Mouse (Mus musculus): ENCODE measurements around the gene Nosip.
"Not testable (repeated sequence)": the region's sequence is repeated elsewhere in the genome, so short reads cannot be mapped to it uniquely, and the experiment has no call there.

Gene Nosip

DNA sequence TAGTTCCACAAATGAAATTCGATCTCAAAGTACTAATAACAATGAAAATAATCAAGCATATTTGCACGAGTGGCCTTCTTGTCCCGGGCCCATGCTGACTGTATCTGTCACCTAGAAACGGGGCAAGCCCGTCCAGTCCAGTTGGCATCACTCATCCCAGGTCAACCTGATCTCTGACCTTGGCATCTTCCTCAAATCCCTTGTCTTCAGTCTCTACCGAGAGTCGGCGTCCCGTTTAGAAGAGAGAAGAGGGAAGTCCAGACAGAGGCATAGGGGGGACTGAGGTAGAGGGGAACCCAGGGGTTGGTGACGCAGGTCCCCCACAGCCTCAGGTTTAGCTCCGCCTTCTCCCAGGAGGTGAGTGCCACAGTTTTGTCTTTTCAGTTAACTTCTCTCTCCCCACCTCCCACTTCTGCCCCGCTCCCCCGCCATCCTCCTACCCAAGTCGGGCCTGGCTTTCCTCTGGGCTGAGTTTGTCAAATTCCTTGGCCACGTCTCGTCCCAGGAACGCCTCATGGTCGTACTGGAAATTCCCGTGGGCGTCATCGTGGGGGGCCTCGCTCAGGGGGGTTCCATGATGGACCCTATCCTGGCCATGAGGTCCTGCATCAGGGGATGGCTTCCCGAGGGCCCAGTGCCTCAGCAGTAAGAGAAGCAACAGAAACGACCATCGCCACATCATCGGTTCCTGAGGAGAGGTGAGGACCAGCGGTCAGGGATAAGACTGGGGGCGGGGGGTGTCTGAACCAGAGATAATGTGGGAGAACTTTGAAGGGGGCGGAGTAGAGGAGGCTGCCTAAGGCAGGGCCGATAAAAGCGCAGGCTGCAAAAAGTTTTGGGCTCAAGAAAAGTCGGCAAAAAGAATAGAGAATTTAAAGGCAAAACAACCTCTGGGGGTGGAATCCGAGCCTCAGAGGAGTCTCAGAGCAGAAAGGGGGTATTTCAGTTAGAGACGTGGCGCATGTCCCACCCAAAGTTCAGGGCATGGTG, 29.1 kb downstream of the Nosip start:
- DNase-seq (ENCODE audit: low spot score) = peak; percentile 75

DNA sequence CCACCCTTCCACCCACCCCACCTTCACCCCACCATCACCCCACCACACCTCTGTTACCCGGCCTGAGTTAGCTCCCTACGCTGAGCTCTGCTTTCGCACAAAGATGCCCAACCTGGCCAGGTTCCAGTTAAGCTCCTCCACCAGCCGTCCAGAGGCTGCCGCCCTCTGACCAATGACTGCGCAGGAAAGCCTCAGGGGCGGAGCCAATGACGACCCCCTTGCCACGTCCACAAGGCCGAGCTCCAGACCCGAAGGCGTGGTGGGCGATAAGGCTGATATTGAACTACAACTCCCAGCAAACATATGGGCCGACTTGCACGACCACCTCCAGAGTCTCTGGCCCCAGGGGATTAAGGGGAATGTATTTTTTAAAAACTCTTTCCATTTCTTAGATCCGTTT, 29.8 kb downstream of the Nosip start, which contains the start of gene Rcn3:
Rcn3 (minus strand) TSS at position 174 of the 400 bp plus-strand sequence.
- peak; percentile 94 for DNase-seq (ENCODE audit: low spot score)

DNA sequence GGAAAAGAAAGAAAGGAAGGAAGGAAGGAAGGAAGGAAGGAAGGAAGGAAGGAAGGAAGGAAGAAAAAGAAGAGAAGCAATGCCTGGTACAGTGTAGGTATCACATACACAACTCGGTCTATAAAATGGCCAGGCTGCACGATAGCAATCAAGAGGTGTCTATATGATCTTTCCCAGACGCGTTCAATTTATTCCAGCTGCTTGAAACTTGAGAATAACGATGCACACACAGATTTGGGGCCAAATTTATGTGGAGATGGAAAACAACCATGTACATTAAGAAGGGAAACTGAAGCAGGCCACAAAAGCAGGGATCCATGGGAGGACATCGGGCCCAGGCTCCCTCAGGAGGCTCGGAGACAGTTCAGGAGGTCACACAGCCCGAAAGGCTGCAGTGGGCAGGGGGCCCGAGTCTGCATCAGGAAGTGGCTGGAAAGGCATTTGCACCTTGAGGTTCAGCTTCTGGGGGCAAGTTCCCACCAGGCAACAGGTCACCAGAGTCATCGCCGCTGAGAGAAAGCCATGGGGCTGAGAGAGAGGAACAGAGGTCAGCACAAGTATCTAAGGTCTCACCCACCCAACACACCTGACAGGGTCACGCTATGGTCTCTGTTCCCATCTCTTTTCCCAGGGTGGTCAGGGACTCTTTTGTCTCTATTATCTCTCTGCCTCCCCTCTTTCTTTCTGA, 30.7 kb downstream of the Nosip start:
- no peak for DNase-seq (ENCODE audit: low spot score)

DNA sequence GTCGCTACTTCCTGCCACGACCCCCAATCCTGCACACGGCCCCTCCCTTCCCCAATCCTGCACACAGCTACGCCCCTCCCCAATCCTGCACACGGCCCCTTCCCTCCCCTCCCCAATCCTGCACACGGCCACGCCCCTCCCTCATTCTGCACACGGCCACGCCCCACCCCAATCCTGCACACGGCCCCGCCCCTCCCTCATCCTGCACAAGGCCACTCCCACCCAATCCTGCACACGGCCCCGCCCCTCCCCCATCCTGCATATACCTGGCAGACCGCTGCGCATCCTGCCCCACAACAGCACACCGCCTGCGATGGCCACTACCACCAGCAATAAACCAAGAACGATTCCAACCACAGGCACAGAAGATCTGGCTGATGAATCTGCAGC, 31.3 kb downstream of the Nosip start:
- DNase-seq (ENCODE audit: low spot score) = no peak

DNA sequence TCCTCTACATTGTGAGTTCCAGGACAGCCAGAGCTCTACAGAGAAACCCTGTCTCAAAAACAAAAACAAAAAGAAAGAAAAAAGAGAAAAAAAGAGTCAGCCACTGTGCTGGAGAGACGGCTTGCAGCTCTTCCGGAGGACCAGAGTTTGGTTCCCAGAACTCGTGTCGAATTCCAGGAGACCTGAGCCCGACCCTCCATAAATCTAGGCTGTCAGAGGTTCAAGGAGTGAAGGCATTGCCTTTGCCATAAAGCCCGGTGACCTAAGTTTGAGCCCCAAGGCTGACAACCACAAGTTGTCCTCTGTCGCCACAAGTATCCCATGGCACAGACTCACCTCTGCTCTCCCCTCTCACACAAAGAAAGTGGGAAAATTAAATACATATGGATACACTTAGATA, 31.9 kb downstream of the Nosip start:
- no peak for DNase-seq (ENCODE audit: low spot score)

DNA sequence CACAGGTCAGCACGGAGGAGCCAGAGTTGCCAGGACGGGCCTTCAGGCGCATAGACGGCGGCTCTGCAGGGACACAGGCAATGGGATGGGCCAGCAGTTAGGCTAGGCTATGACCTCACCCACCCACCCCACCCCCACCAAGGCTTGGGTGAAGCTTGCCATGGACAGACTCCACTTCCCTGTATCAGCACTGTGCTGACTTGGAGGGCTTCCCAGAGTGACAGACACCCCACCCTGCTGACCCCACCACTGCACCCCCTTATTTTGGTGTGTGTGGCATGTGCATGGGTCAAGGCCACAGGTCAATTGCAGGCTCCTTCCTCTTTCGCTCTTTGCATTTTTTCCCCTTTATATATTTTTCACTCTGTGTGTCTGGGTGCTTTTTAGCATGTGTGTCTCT, 33.1 kb downstream of the Nosip start:
- DNase-seq (ENCODE audit: low spot score) = no peak

DNA sequence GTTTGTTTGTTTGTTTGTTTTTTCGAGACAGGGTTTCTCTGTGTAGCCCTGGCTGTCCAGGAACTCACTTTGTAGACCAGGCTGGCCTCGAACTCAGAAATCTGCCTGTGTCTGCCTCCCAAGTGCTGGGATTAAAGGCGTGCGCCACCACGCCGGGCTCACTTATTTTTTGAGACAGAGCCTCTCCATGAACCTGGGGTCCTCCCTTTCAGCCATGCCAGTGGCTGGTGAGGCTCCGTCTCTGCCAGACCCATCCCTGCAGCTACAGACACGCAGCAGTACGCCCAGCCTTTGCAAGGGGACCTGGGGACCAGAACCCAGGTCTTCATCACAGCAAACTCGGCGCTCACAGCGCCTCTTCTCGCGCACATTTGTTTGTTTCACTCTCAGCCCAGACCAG, 33.7 kb downstream of the Nosip start:
- not testable (repeated sequence) for DNase-seq (ENCODE audit: low spot score)

DNA sequence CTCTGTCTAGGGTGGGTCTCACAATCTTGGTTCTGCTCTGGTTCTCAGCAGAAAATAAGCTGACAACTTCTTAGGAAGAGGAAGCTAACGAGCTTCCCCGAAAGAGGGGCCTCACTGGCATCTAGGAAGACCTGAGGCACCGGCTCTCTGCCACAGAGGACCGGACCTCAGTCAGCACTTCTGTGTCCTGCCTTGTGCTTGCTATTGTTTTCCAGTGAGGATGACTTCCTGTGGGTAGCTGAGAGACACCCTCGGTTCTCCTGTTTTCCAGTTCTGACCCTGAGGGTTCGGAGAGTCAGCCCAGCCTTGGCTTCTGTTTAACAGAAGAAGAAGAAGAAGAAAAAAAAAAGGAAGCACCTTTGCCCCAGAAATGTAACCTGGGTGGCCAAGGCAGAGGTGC, 35.2 kb downstream of the Nosip start:
- DNase-seq (ENCODE audit: low spot score) = no peak

DNA sequence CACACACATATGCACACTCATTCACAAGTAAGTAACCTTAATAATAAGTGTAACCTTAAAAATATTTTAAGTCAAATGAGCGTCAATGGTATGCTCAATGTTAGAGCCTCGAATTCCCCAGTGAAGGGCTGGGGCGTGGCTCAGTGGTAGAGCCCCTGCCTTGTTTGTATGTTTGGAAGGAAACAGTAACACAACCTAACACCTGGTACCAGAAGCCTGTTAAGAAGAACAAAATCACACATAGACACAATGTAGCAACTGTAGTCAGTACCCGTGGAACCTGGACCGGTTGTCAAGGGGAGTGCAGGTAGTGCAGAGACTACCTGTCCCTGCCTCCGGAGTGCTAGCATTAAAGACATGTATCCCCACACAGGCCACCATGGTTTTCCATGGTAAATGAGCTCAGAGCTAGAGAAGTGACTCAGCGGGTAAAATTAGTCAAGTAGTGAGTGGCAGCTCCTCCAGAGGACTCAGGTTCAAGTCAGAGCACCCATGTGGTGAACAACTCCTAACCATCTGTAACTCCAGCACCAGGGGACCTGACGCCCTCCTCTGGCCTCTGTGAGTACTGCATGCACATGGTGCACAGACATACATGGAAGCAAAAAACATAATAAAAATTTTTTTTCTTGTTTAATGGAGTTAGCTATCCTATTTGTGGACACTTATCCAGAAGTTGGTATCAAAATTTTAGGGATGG, 36.5 kb downstream of the Nosip start:
- DNase-seq (ENCODE audit: low spot score) = peak; percentile 67

DNA sequence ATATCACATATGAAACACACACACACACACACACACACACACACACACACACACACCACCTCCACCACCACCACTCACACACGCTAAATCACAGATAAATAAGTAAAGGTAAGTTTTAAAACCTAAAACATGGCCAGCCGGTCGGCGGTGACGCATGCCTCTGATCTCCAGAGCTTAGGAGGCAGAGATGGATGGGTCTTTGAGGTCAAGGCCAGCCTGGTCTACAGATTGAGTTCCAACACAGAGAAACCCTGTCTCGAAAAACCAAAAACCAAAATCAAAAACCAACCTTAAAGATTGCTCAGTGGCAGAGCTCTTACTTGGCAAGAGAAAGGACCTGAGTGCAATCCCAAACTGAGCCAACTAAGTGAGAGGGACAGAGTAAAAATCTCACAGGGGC, 37.8 kb downstream of the Nosip start:
- DNase-seq (ENCODE audit: low spot score) = no peak

DNA sequence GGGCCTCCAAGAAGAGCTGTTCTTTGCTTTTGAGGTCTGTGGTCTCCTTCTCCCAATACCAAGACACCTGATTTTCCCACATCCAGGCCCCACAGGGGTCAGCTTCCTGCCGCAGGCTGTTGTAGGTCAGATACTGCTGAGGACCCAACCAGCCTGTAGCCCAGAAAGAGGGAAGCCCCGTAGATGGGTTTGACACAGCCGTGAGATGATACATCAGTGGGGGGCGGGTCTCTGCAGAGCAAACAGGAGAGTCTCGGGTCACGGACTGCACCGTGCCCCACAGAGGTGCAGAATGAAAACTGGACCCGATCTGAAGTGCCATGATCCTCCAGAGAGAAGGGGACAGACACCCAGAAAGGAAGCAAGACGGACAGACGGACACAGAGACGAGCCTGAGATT, 40.2 kb downstream of the Nosip start:
- DNase-seq (ENCODE audit: low spot score) = no peak

DNA sequence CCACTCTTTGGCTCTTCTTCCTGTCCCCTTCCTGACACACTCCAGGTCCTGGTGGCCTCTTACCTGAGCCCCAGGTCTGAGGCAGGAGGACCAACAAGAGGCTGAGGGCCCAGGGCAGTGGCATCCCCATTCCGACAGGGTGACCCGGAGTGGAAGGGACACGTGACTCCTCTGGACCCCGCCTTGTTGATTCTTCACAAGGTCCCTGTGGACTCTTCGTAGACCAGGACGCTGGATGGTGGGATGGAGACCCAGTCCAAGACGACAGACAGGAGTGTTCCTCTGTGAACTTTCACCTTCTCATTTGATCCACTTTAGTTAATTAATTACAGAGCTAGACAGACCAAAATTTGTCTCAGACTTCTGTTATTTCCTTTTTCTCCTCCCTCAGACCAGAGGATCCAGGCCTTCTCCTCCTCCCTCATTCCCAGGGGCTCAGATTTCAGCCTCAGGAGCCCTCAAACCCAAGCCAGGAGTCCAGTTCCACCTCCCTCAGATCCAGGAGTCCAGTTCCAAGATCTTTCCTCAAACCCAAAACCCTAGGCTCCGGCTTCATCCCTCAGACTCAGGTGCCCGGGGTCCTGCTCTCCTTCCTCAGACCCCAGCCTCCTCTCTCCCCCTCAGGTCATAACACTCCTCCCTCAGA, 40.8 kb downstream of the Nosip start:
- DNase-seq (ENCODE audit: low spot score) = no peak

DNA sequence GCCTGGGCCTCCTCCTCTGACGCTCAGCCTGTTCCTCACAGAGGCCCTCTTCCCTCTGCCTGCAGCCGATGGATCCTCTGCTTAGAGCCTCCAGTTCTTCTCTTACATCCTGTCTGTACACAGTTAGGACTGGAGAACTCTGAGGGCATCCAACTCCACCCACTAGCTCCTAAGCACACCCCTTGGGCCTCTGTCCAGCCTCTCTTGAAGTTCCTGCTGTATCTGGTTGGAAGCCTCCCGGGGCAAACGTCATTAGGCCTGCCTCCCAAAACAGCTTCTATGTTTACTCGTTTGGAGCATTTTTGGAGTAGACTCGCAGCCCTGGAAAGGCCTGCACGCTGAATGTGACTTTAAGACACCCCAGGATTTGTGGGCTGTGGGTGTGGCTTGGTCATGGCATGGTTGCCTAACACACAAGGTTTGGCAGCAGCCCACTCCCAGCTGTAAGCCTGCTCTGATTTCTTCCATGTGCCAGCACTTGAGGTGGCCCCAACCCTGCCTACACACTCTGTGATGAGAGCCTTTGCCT, 41.5 kb downstream of the Nosip start, which contains the start of gene Fcgrt:
Fcgrt (minus strand) TSS at position 200 of the 529 bp plus-strand sequence.
- DNase-seq (ENCODE audit: low spot score) = peak; percentile 87

DNA sequence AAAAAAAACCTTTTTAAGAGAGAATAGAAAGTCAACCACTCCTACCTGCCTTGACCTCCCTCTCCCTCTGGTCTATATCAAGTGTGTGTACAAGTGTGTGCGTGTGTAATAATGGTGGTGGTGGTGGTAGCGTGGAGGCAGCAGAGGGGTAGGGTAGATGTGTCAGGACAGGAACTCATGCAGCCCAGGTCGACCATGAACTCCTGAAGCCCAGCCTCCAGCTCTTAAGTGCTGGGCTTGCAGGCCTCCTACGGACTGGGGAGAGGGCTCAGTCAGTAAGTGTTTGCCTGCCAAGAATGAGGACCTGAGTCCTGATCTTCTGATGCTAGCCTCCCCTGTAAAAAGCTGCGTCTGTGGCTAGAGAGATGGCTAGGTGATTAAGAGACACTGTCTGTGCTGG, 42.7 kb downstream of the Nosip start:
- DNase-seq (ENCODE audit: low spot score) = no peak

DNA sequence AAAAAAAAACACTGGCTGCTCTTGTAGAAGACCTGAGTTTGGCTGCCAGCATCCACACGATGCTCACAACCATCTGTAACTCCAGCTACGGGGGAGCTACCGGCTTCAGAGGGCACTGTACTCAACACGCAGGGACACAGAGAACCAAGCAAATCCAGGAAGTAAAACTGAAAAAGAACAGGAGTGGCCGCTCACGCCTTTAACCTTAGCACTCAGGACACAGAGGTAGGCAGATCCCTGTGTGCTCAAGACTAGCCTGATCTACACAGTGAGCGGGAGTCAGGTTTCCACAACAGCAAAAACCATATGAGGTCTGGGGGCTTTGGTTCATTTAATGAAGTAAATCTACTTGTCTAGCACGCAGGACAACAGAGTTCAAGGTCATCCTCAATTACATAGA, 43.3 kb downstream of the Nosip start:
- DNase-seq (ENCODE audit: low spot score) = no peak

DNA sequence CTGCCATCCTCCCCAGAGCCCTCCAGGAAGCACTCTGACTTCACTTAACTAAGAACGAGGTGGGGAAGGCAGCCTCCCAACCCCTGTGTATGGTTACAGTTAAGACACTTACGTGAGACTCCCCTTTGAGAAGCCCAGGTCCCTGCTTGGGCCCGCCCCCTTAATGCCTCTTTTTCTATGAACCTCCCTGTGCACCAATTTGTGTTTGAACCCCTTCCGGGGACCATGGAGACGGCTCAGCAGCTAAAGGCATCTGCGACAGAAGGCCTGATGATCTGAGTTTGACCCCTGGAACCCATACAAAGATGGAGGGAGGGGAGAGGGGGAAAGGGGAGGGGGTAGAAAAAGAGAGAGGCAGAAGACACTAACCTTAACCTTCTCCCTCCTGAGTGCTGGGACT, 44.2 kb downstream of the Nosip start:
- no peak for DNase-seq (ENCODE audit: low spot score)

DNA sequence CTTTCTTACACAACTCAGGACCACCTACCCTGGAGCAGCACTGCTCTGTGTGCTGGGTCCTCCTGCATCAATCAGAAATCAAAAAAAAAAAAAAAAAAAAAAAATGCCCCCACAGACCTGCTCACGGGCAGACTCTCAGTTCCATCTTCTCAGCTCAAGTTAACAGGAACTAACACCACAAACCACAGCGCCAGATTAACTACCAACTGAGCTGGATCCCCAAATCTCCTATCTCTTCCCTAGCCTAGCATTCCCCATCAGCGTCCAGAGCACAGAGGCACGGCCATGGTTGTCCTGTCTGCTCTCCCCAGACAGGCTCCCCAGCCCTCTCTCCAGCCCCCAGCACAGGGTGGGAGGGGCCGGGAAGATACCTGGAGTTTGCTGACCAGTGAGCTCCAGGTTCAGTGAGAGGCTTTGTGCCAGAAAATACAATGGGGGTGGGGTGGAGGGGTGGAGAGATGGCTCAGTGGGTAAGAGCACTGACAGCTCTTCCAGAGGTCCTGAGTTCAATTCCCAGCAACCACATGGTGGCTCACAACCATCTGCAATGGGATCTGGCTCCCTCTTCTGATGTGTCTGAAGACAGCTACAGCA, 44.9 kb downstream of the Nosip start:
- DNase-seq (ENCODE audit: low spot score) = no peak

DNA sequence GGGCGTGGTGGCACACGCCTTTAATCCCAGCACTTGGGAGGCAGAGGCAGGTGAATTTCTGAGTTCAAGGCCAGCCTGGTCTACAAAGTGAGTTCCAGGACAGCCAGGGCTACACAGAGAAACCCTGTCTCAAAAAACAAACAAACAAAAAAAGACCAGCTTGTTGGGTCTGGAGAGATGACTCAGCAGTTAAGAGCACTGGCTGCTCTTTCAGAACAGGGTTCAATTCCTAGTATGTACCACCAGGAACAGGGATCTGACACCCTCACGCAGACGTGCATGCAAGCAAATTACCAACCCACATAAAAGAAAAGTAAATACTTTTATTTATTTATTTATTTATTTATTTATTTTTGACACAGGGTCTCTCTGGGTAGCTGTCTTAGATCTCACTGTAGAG, 47.9 kb downstream of the Nosip start:
- DNase-seq (ENCODE audit: low spot score) = not testable (repeated sequence)

DNA sequence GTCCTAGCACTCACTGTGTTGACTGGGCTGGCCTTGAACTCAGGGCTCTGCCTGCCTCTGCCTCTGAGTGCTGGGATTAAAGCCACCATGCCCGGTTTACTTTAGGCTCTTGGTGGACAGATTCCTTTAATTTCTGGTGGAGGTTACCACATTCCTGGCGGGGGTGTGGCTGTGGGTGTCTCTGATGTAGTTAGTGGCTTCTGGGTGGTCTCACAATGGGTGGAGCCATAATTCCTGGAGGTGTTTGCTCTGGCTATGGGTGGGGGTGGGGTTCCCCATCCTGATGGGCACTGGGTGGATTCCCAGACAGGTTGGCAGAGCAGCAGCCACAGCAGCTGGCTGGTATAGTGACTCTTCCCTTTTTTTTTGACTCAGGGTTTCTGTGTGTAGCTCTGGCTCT, 49.7 kb downstream of the Nosip start:
- DNase-seq (ENCODE audit: low spot score) = no peak

DNA sequence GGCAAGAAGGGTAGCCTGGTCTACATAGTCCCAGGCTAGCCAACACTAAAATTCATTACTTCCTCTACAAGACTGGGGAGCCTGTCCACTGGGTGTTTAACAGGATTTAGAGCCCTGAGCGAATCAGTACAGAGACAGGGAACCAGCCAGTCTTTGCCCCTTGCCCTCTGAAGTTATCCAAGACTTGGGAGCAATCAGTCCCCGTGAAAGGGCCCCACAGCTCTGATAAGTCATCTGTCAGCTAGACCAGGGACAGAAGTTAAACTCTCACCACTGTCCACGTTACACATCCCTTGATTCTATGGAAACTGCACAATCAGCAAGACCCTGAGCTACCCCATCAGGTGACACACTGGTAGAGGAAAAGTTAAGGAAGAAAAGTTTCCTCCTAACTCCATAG, 50.3 kb downstream of the Nosip start:
- no peak for DNase-seq (ENCODE audit: low spot score)

DNA sequence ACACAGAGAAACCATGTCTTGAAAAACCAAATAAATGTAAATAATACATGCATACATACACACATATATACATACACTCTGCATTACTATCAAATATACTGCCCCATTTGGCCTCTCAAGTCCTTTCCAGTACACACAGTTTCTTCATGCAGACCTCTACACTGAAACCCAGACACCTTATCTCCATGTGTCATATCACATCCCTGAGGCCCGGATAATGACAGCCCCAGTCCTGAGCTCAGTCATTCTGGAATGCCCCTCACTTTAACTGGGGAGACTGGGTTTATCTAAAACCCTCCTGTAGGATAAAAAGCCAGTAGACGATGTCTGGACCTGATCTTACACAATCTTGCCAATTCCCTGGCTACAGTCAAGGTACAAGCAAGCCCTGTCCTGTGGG, 51.2 kb downstream of the Nosip start:
- DNase-seq (ENCODE audit: low spot score) = no peak
